Mouse (Mus musculus) limb, embryonic 14.5 days (tissue): ENCODE data around the gene Igf1r. TPM values are rescaled to one million over a fixed set of nuclear protein-coding genes. Genes with fewer than 3 reads are reported as not detected.

Source experiments
- ATAC-seq: fragments of 200-750 bp; cut with Nextera tagmentation; 2 replicates; pipeline ENCODE4 v1.8.0; 2017; ENCODE audit warnings: low read depth, moderate number of reproducible peaks, moderate TSS enrichment; ENCODE audit not compliant: low FRiP score
- DNase-seq: peaks from one replicate; pipeline ENCODE4 v3.0.0-alpha.2; 2015; ENCODE audit warnings: low spot score
- H3K27ac ChIP-seq: fragments of 300-500 bp; sonication (generic); replicated peaks from 2 replicates; pipeline ENCODE4 v1.5.1; 2014; ENCODE audit warnings: low read depth, mild to moderate bottlenecking, low read length, moderate library complexity, mixed read lengths
- H3K27me3 ChIP-seq: fragments of 300-500 bp; sonication (generic); 2 replicates; pipeline ENCODE4 v1.6.1; 2014; ENCODE audit warnings: low read length, mixed read lengths; ENCODE audit not compliant: control insufficient read depth, insufficient read depth
- H3K36me3 ChIP-seq: fragments of 300-500 bp; sonication (generic); 2 replicates; pipeline ENCODE4 v1.6.1; 2014; ENCODE audit warnings: mild to moderate bottlenecking, low read length, moderate library complexity, mixed read lengths; ENCODE audit not compliant: control insufficient read depth, insufficient read depth
- H3K4me1 ChIP-seq: fragments of 300-500 bp; sonication (generic); 2 replicates; pipeline ENCODE4 v1.6.1; 2014; ENCODE audit warnings: antibody characterized with exemption, low read length, mixed read lengths; ENCODE audit not compliant: control insufficient read depth, insufficient read depth
- H3K4me2 ChIP-seq: fragments of 300-500 bp; sonication (generic); replicated peaks from 2 replicates; pipeline ENCODE4 v1.6.1; 2014; ENCODE audit warnings: low read depth, mild to moderate bottlenecking, low read length, moderate library complexity; ENCODE audit not compliant: severe bottlenecking
- H3K4me3 ChIP-seq: fragments of 300-500 bp; sonication (generic); replicated peaks from 2 replicates; pipeline ENCODE4 v1.5.1; 2014; ENCODE audit warnings: low read length
- H3K9ac ChIP-seq: fragments of 300-500 bp; sonication (generic); 2 replicates; pipeline ENCODE4 v1.6.1; 2014; ENCODE audit warnings: mild to moderate bottlenecking, low read depth, low read length, moderate library complexity; ENCODE audit not compliant: severe bottlenecking
- H3K9me3 ChIP-seq: fragments of 300-500 bp; sonication (generic); 2 replicates; pipeline ENCODE4 v1.6.1; 2016; ENCODE audit warnings: low read length; ENCODE audit not compliant: control insufficient read depth
- POLR2A ChIP-seq: fragments of 200-500 bp; IDR thresholded peaks from 2 replicates; pipeline ENCODE4 v1.8.0; 2012; ENCODE audit warnings: inconsistent platforms, mild to moderate bottlenecking, moderate library complexity, borderline replicate concordance; ENCODE audit not compliant: insufficient read depth, insufficient read length; ENCODE audit errors: extremely low read depth
- WGBS: fragments of 180-500 bp; shearing (Covaris S2); extraction: QIAGEN DNeasy Blood & Tissue Kit; methylation state at CpG from one replicate; pipeline ENCODE4 v1.1.7; 2014; 5-methylcytosine and 5-hydroxymethylcytosine counted together
- polyA plus RNA-seq, 2 experiments: library from polyadenylated mRNA; depleted of rRNA in 1 of 2; stranded (reverse) in 1 of 2; unstranded in 1 of 2; fragments of >200 nt; fragmentation: Nextera tagmentation in 1 of 2; extraction: Ambion mirVana in 1 of 2; gene quantifications; 2 replicates each; pipeline versions ENCODE4 v1.2.1 to v1.2.3; 2012 to 2014

The Igf1r gene
- polyA plus RNA-seq, 2 experiments: 22.5 to 34.6 TPM

- no peak overlapping the region for H3K4me3 ChIP-seq
- no peak for TF ChIP-seq POLR2A
- ATAC-seq: no peak
- no peak overlapping the region for H3K4me2 ChIP-seq
- H3K9ac ChIP-seq: no peak overlapping the region
- H3K4me1 ChIP-seq: no peaks in the 10 kb centered on the region
- 82% methylated on average over 7 of the region's 7 CpGs for WGBS
- no peaks in the 10 kb centered on the region for H3K27me3 ChIP-seq
- no peak overlapping the region for H3K27ac ChIP-seq
- H3K9me3 ChIP-seq: no peaks in the 10 kb centered on the region
- peaks cover 63% of the 10 kb centered on the region for H3K36me3 ChIP-seq
- DNase-seq: no peak
Observed at GRCm38 (mm10) chr7:68172776-68173175, 220.1 kb downstream of the Igf1r start.

GRCm38 (mm10) chr7:68179672-68180071 lies 227.0 kb downstream of the Igf1r start:
- H3K4me2 ChIP-seq: no peak overlapping the region
- 90% methylated on average over 1 of the region's 1 CpGs for WGBS
- no peak for TF ChIP-seq POLR2A
- H3K36me3 ChIP-seq: peaks cover 46% of the 10 kb centered on the region
- DNase-seq (no peak), ATAC-seq (no peak)
- no peaks in the 10 kb centered on the region for H3K9me3 ChIP-seq
- no peak overlapping the region for H3K27ac ChIP-seq
- H3K4me1 ChIP-seq: no peaks in the 10 kb centered on the region
- no peaks in the 10 kb centered on the region for H3K27me3 ChIP-seq
- no peak overlapping the region for H3K4me3 ChIP-seq
- no peak overlapping the region for H3K9ac ChIP-seq

- Histone ChIP-seq H3K36me3 (peaks cover 46% of the 10 kb centered on the region), H3K9ac (no peak overlapping the region), H3K9me3 (no peaks in the 10 kb centered on the region), H3K4me1 (no peaks in the 10 kb centered on the region), H3K4me3 (no peak overlapping the region), H3K27me3 (no peaks in the 10 kb centered on the region), H3K4me2 (no peak overlapping the region), H3K27ac (no peak overlapping the region)
- TF ChIP-seq POLR2A: no peak
- WGBS: 80% methylated on average over 1 of the region's 1 CpGs
- DNase-seq: no peak
- ATAC-seq: no peak
Observed at GRCm38 (mm10) chr7:68181104-68181503, 228.5 kb downstream of the Igf1r start.

GRCm38 (mm10) chr7:68182025-68182424 lies 229.4 kb downstream of the Igf1r start:
- no peak for DNase-seq
- Histone ChIP-seq H3K4me3 (no peak overlapping the region), H3K27ac (no peak overlapping the region), H3K36me3 (peaks cover 50% of the 10 kb centered on the region), H3K9me3 (no peaks in the 10 kb centered on the region), H3K4me1 (no peaks in the 10 kb centered on the region), H3K9ac (no peak overlapping the region), H3K27me3 (no peaks in the 10 kb centered on the region), H3K4me2 (no peak overlapping the region)
- no peak for TF ChIP-seq POLR2A
- no peak for ATAC-seq
- WGBS: 44% methylated on average over 7 of the region's 7 CpGs

- Histone ChIP-seq H3K27me3 (no peaks in the 10 kb centered on the region), H3K36me3 (peaks cover 56% of the 10 kb centered on the region), H3K4me1 (no peaks in the 10 kb centered on the region), H3K27ac (no peak overlapping the region), H3K9me3 (no peaks in the 10 kb centered on the region), H3K9ac (no peak overlapping the region), H3K4me3 (no peak overlapping the region), H3K4me2 (no peak overlapping the region)
- DNase-seq: no peak
- no peak for TF ChIP-seq POLR2A
- 88% methylated on average over 6 of the region's 6 CpGs for WGBS
- no peak for ATAC-seq
Observed at GRCm38 (mm10) chr7:68182773-68183172, 230.1 kb downstream of the Igf1r start.

GRCm38 (mm10) chr7:68183421-68183820 lies 230.8 kb downstream of the Igf1r start:
- no peak overlapping the region for H3K27ac ChIP-seq
- DNase-seq (no peak), ATAC-seq (no peak)
- H3K4me3 ChIP-seq: no peak overlapping the region
- WGBS: 92% methylated on average over 10 of the region's 10 CpGs
- TF ChIP-seq POLR2A: no peak
- no peak overlapping the region for H3K4me2 ChIP-seq
- no peak overlapping the region for H3K9ac ChIP-seq
- H3K36me3 ChIP-seq: peaks cover 57% of the 10 kb centered on the region
- no peaks in the 10 kb centered on the region for H3K4me1 ChIP-seq
- H3K9me3 ChIP-seq: no peaks in the 10 kb centered on the region
- H3K27me3 ChIP-seq: no peaks in the 10 kb centered on the region
